Mouse (Mus musculus): ENCODE data around the gene Btrc. TPM values are rescaled to one million over a fixed set of nuclear protein-coding genes. Genes with fewer than 3 reads are reported as not detected.
A peak's percentile ranks its signal among the peaks of the same experiment; 100 is the strongest.
"Not testable (repeated sequence)": the region's sequence is repeated elsewhere in the genome, so short reads cannot be mapped to it uniquely, and the experiment has no call there.

Btrc gene
- polyA plus RNA-seq, 1 experiment from 2014 or later: 55.4 TPM

- Histone ChIP-seq H3K4me3 (peak overlapping the region; percentile 51), H3K27ac (replicated peaks) (no peak overlapping the region), H3K36me3 (replicated peaks) (no peaks in the 10 kb centered on the region), H3K27me3 (replicated peaks; ENCODE audit: low read depth, poor library complexity, severe bottlenecking) (peaks cover 96% of the 10 kb centered on the region), H3K4me1 (peaks cover 50% of the 10 kb centered on the region), H3K9me3 (no peaks in the 10 kb centered on the region)
- DNase-seq (ENCODE audit: low spot score): no peak
- 1% methylated on average over 22 of the region's 26 CpGs for WGBS
These were observed 180.8 kb downstream of the Btrc start for GRCm38 (mm10) chr19:45544152-45544924.

- Histone ChIP-seq H3K4me3 (peak overlapping the region; percentile 51), H3K27ac (replicated peaks) (no peak overlapping the region), H3K9me3 (no peaks in the 10 kb centered on the region), H3K27me3 (replicated peaks; ENCODE audit: low read depth, poor library complexity, severe bottlenecking) (peaks cover 95% of the 10 kb centered on the region), H3K36me3 (replicated peaks) (no peaks in the 10 kb centered on the region), H3K4me1 (peaks cover 53% of the 10 kb centered on the region)
- under 1% methylated on average over 30 of the region's 30 CpGs for WGBS
- peak; percentile 90 for DNase-seq (ENCODE audit: low spot score)
These were observed 181.4 kb downstream of the Btrc start for GRCm38 (mm10) chr19:45544925-45545321.

GRCm38 (mm10) chr19:45548196-45548595 is 184.7 kb downstream of the Btrc start:
- Histone ChIP-seq H3K27me3 (replicated peaks; ENCODE audit: low read depth, poor library complexity, severe bottlenecking) (peaks cover 62% of the 10 kb centered on the region), H3K4me1 (peaks cover 41% of the 10 kb centered on the region), H3K36me3 (replicated peaks) (peaks cover 14% of the 10 kb centered on the region)
- not testable (repeated sequence) for H3K4me3 ChIP-seq; H3K9me3 ChIP-seq; H3K27ac ChIP-seq (replicated peaks)
- DNase-seq (ENCODE audit: low spot score): peak; percentile 45

GRCm38 (mm10) chr19:45549128-45549915 is 185.8 kb downstream of the Btrc start:
- DNase-seq (ENCODE audit: low spot score): no peak
- no peaks in the 10 kb centered on the region for H3K9me3 ChIP-seq
- peaks cover 51% of the 10 kb centered on the region for H3K27me3 ChIP-seq (replicated peaks; ENCODE audit: low read depth, poor library complexity, severe bottlenecking)
- no peak overlapping the region; the same call in 1 of the 2 replicates for H3K27ac ChIP-seq (replicated peaks)
- WGBS: 82% methylated on average over 23 of the region's 23 CpGs
- no peak overlapping the region for H3K4me3 ChIP-seq
- H3K36me3 ChIP-seq (replicated peaks): peaks cover 25% of the 10 kb centered on the region
- H3K4me1 ChIP-seq: peaks cover 36% of the 10 kb centered on the region

- no peaks in the 10 kb centered on the region for H3K9me3 ChIP-seq
- no peak overlapping the region for H3K27ac ChIP-seq (replicated peaks)
- peaks cover 45% of the 10 kb centered on the region for H3K27me3 ChIP-seq (replicated peaks; ENCODE audit: low read depth, poor library complexity, severe bottlenecking)
- H3K36me3 ChIP-seq (replicated peaks): peaks cover 32% of the 10 kb centered on the region
- WGBS: 84% methylated on average over 4 of the region's 4 CpGs
- no peak for DNase-seq (ENCODE audit: low spot score)
- H3K4me3 ChIP-seq: no peak overlapping the region
- peaks cover 30% of the 10 kb centered on the region for H3K4me1 ChIP-seq
These were observed 186.4 kb downstream of the Btrc start for GRCm38 (mm10) chr19:45549948-45550347.

- WGBS: 81% methylated on average over 6 of the region's 6 CpGs
- H3K4me1 ChIP-seq: peaks cover 25% of the 10 kb centered on the region
- no peak overlapping the region for H3K27ac ChIP-seq (replicated peaks)
- H3K36me3 ChIP-seq (replicated peaks): peaks cover 53% of the 10 kb centered on the region
- peaks cover 22% of the 10 kb centered on the region for H3K27me3 ChIP-seq (replicated peaks; ENCODE audit: low read depth, poor library complexity, severe bottlenecking)
- no peak for DNase-seq (ENCODE audit: low spot score)
- no peak overlapping the region for H3K4me3 ChIP-seq
- H3K9me3 ChIP-seq: no peaks in the 10 kb centered on the region
These were observed 188.7 kb downstream of the Btrc start for GRCm38 (mm10) chr19:45552187-45552586.

GRCm38 (mm10) chr19:45554136-45554535 is 190.6 kb downstream of the Btrc start:
- H3K9me3 ChIP-seq: no peaks in the 10 kb centered on the region
- peaks cover 62% of the 10 kb centered on the region for H3K36me3 ChIP-seq (replicated peaks)
- 93% methylated on average over 11 of the region's 11 CpGs for WGBS
- no peak for DNase-seq (ENCODE audit: low spot score)
- peaks cover 11% of the 10 kb centered on the region for H3K4me1 ChIP-seq
- H3K27me3 ChIP-seq (replicated peaks; ENCODE audit: low read depth, poor library complexity, severe bottlenecking): peaks cover 6% of the 10 kb centered on the region
- no peak overlapping the region for H3K27ac ChIP-seq (replicated peaks)
- no peak overlapping the region for H3K4me3 ChIP-seq

GRCm38 (mm10) chr19:45560153-45560890 is 196.8 kb downstream of the Btrc start, which contains the start of the genes Poll and Gm17018:
Poll (minus strand) TSS chr19:45560531.
Gm17018 (plus strand) TSS chr19:45560615.
- Histone ChIP-seq H3K27me3 (replicated peaks; ENCODE audit: low read depth, poor library complexity, severe bottlenecking) (peaks cover 12% of the 10 kb centered on the region; the same call in 1 of the 2 replicates), H3K27ac (replicated peaks) (peak within 1 kb of the TSS; percentile 88), H3K4me1 (peaks cover 28% of the 10 kb centered on the region), H3K9me3 (no peaks in the 10 kb centered on the region), H3K4me3 (peak within 1 kb of the TSS; percentile 88), H3K36me3 (replicated peaks) (peaks cover 26% of the 10 kb centered on the region)
- WGBS: 1% methylated on average over 35 of the region's 35 CpGs
- peak; percentile 90 for DNase-seq (ENCODE audit: low spot score)

- peaks cover 55% of the 10 kb centered on the region for H3K27me3 ChIP-seq (replicated peaks; ENCODE audit: low read depth, poor library complexity, severe bottlenecking)
- H3K36me3 ChIP-seq (replicated peaks): 0 out of 2 replicates have a peak, but pooled peaks cover 3% of the 10 kb centered on the region
- WGBS: 63% methylated on average over 15 of the region's 15 CpGs
- H3K4me3 ChIP-seq: no peak overlapping the region
- H3K9me3 ChIP-seq: no peaks in the 10 kb centered on the region
- peak overlapping the region; percentile 16; the same call in 1 of the 2 replicates for H3K27ac ChIP-seq (replicated peaks)
- no peak for DNase-seq (ENCODE audit: low spot score)
- H3K4me1 ChIP-seq: peaks cover 57% of the 10 kb centered on the region
These were observed 202.6 kb downstream of the Btrc start for GRCm38 (mm10) chr19:45565925-45566715.

GRCm38 (mm10) chr19:45567367-45567766 is 203.8 kb downstream of the Btrc start:
- Histone ChIP-seq H3K4me3 (0 out of 2 replicates have a peak overlapping the region, but pooled peaks have one; percentile 16), H3K27ac (replicated peaks) (peak overlapping the region; percentile 44), H3K27me3 (replicated peaks; ENCODE audit: low read depth, poor library complexity, severe bottlenecking) (peaks cover 64% of the 10 kb centered on the region), H3K4me1 (peaks cover 51% of the 10 kb centered on the region), H3K36me3 (replicated peaks) (peaks cover 13% of the 10 kb centered on the region), H3K9me3 (no peaks in the 10 kb centered on the region)
- no peak for DNase-seq (ENCODE audit: low spot score)
- 17% methylated on average over 14 of the region's 14 CpGs for WGBS

GRCm38 (mm10) chr19:45573033-45573432 is 209.5 kb downstream of the Btrc start:
- DNase-seq (ENCODE audit: low spot score): no peak
- 78% methylated on average over 6 of the region's 6 CpGs for WGBS
- Histone ChIP-seq H3K4me1 (peaks cover 60% of the 10 kb centered on the region), H3K9me3 (no peaks in the 10 kb centered on the region), H3K27me3 (replicated peaks; ENCODE audit: low read depth, poor library complexity, severe bottlenecking) (peaks cover 75% of the 10 kb centered on the region), H3K27ac (replicated peaks) (no peak overlapping the region), H3K36me3 (replicated peaks) (peaks cover 45% of the 10 kb centered on the region), H3K4me3 (no peak overlapping the region)

All from embryonic facial prominence, embryonic 10.5 days (tissue).